Mouse (Mus musculus) CH12.LX (cell line): Measurements from ENCODE around the gene Hoxd11. TPM values are rescaled to one million over a fixed set of nuclear protein-coding genes. Genes with fewer than 3 reads are reported as not detected.

ENCODE experiments used
- DNase-seq: peaks from one replicate; pipeline ENCODE4 v3.0.0-alpha.2; 2013; ENCODE audit errors: extremely low read depth
- H3K27ac ChIP-seq: 2 replicates; pipeline ENCODE4 v1.5.1; 2012; ENCODE audit warnings: low read depth, mild to moderate bottlenecking, control low read depth, moderate library complexity; ENCODE audit not compliant: insufficient read depth
- H3K27me3 ChIP-seq: replicated peaks from 2 replicates; pipeline ENCODE3; 2012; ENCODE audit warnings: inconsistent platforms
- H3K36me3 ChIP-seq, 2 experiments: replicated peaks in 1 of 2; 2 replicates each; pipeline versions ENCODE3 to v1.6.1; 2012; ENCODE audit warnings: inconsistent platforms in 1 of 2, low read length in 1 of 2, mild to moderate bottlenecking in 1 of 2, mixed read lengths in 1 of 2, moderate library complexity in 1 of 2; ENCODE audit not compliant: control insufficient read depth in 1 of 2, insufficient read depth in 1 of 2
- H3K4me1 ChIP-seq, 2 experiments: 2 replicates each; pipeline ENCODE4 v1.6.1; 2012; ENCODE audit warnings: inconsistent platforms in 1 of 2, moderate library complexity in 1 of 2; ENCODE audit not compliant: insufficient read depth in 2 of 2, control insufficient read depth in 1 of 2
- H3K4me2 ChIP-seq: 2 replicates; pipeline ENCODE4 v1.6.1; 2012; ENCODE audit warnings: low read depth, mild to moderate bottlenecking, control low read depth; ENCODE audit not compliant: poor library complexity, insufficient read depth, severe bottlenecking
- H3K4me3 ChIP-seq, 3 experiments: fragments of 150-350 bp in 1 of 3; sonication (generic) in 1 of 3; replicated peaks in 1 of 3; 2 replicates each; pipeline versions ENCODE3 to v1.5.1; 2011 to 2012; ENCODE audit warnings: low read depth in 2 of 3, low read length in 2 of 3, mild to moderate bottlenecking in 2 of 3, moderate library complexity in 2 of 3, control low read depth in 1 of 3, improper control_type of control experiment in 1 of 3, inconsistent platforms in 1 of 3, mixed read lengths in 1 of 3; ENCODE audit not compliant: poor library complexity in 1 of 3
- H3K79me2 ChIP-seq: replicated peaks from 2 replicates; pipeline ENCODE4 v1.6.1; 2012; ENCODE audit warnings: mild to moderate bottlenecking, moderate library complexity; ENCODE audit not compliant: control insufficient read depth, poor library complexity, insufficient read depth, severe bottlenecking; ENCODE audit errors: extremely low read depth
- H3K9ac ChIP-seq: 2 replicates; pipeline ENCODE4 v1.6.1; 2012; ENCODE audit warnings: low read depth, mild to moderate bottlenecking, control low read depth, moderate library complexity; ENCODE audit not compliant: insufficient read depth
- H3K9me3 ChIP-seq: replicated peaks from 2 replicates; pipeline ENCODE3; 2012; ENCODE audit warnings: low read length, inconsistent platforms, mixed read lengths
- BHLHE40 ChIP-seq: IDR thresholded peaks from 2 replicates; pipeline ENCODE4 v1.6.1; 2011; ENCODE audit warnings: mild to moderate bottlenecking, low read depth, low read length, improper control_type of control experiment
- CHD1 ChIP-seq: IDR thresholded peaks from 2 replicates; pipeline ENCODE4 v1.6.1; 2012; ENCODE audit warnings: low read depth, low read length, improper control_type of control experiment, inconsistent platforms
- CHD2 ChIP-seq: IDR thresholded peaks from 2 replicates; pipeline ENCODE4 v1.6.1; 2011; ENCODE audit warnings: low read length, improper control_type of control experiment
- EP300 ChIP-seq: IDR thresholded peaks from 2 replicates; pipeline ENCODE4 v1.6.1; 2011; ENCODE audit warnings: low read length, improper control_type of control experiment
- HCFC1 ChIP-seq: IDR thresholded peaks from 2 replicates; pipeline ENCODE4 v1.6.1; 2012; ENCODE audit warnings: low read depth, mild to moderate bottlenecking, inconsistent platforms, low read length, improper control_type of control experiment
- IRF4 ChIP-seq: IDR thresholded peaks from 2 replicates; pipeline ENCODE4 v1.6.1; 2014; ENCODE audit warnings: low read depth, mild to moderate bottlenecking, inconsistent platforms, low read length, improper control_type of control experiment
- JUND ChIP-seq: conservative IDR thresholded peaks from 2 replicates; pipeline ENCODE4 v1.6.1; 2011; ENCODE audit warnings: low read depth, low read length, improper control_type of control experiment
- KAT2A ChIP-seq: IDR thresholded peaks from 2 replicates; pipeline ENCODE4 v1.6.1; 2012; ENCODE audit warnings: low read length, improper control_type of control experiment, inconsistent platforms; ENCODE audit not compliant: insufficient replicate concordance
- MAFK ChIP-seq: IDR thresholded peaks from 2 replicates; pipeline ENCODE4 v1.6.1; 2011; ENCODE audit warnings: low read length, improper control_type of control experiment; ENCODE audit not compliant: insufficient replicate concordance
- MAX ChIP-seq: IDR thresholded peaks from 2 replicates; pipeline ENCODE4 v1.6.1; 2011; ENCODE audit warnings: low read length, improper control_type of control experiment
- MYC ChIP-seq: IDR thresholded peaks from 2 replicates; pipeline ENCODE4 v1.6.1; 2011; ENCODE audit warnings: low read depth, mild to moderate bottlenecking, improper control_type of control experiment, low read length
- NELFE ChIP-seq: IDR thresholded peaks from 2 replicates; pipeline ENCODE4 v1.6.1; 2011; ENCODE audit warnings: low read depth, low read length, improper control_type of control experiment
- NRF1 ChIP-seq: IDR thresholded peaks from 2 replicates; pipeline ENCODE4 v1.6.1; 2014; ENCODE audit warnings: low read depth, mild to moderate bottlenecking, inconsistent platforms, low read length, improper control_type of control experiment, moderate library complexity
- POLR2A ChIP-seq: IDR thresholded peaks from 2 replicates; pipeline ENCODE4 v1.6.1; 2011; ENCODE audit warnings: low read depth, mild to moderate bottlenecking, improper control_type of control experiment, low read length
- RAD21 ChIP-seq: IDR thresholded peaks from 2 replicates; pipeline ENCODE4 v1.6.1; 2011; ENCODE audit warnings: low read depth, mild to moderate bottlenecking, low read length, improper control_type of control experiment, moderate library complexity
- RCOR1 ChIP-seq: conservative IDR thresholded peaks from 2 replicates; pipeline ENCODE4 v1.6.1; 2012; ENCODE audit warnings: low read depth, mild to moderate bottlenecking, inconsistent platforms, low read length, improper control_type of control experiment
- SMC3 ChIP-seq: IDR thresholded peaks from 2 replicates; pipeline ENCODE4 v1.6.1; 2011; ENCODE audit warnings: low read depth, low read length, improper control_type of control experiment
- TCF12 ChIP-seq: IDR thresholded peaks from 2 replicates; pipeline ENCODE4 v1.6.1; 2014; ENCODE audit warnings: low read depth, mild to moderate bottlenecking, inconsistent platforms, low read length, improper control_type of control experiment
- USF2 ChIP-seq: conservative IDR thresholded peaks from 2 replicates; pipeline ENCODE4 v1.6.1; 2011; ENCODE audit warnings: low read depth, low read length, improper control_type of control experiment
- ZC3H11A ChIP-seq: IDR thresholded peaks from 2 replicates; pipeline ENCODE4 v1.6.1; 2012; ENCODE audit warnings: low read depth, mild to moderate bottlenecking, inconsistent platforms, low read length, improper control_type of control experiment
- ZKSCAN1 ChIP-seq: IDR thresholded peaks from 2 replicates; pipeline ENCODE4 v1.6.1; 2012; ENCODE audit warnings: low read depth, inconsistent platforms, low read length, improper control_type of control experiment, borderline replicate concordance
- ZMIZ1 ChIP-seq: IDR thresholded peaks from 2 replicates; pipeline ENCODE4 v1.6.1; 2012; ENCODE audit warnings: low read depth, mild to moderate bottlenecking, inconsistent platforms, low read length, improper control_type of control experiment
- dilution Hi-C: fragments of 300-500 bp; cut with MboI; formaldehyde crosslinking; loops from 2 replicates; pipeline ENCODE4 v1.14.3; 2020; ENCODE audit warnings: low sequenced_read_pairs; ENCODE audit not compliant: extremely low pct_unique_long_range_greater_than_20kb, extremely low pct_ligation_motif_present
- in situ Hi-C: fragments of 300-500 bp; cut with MboI; formaldehyde crosslinking; loops from 3 replicates; pipeline ENCODE4 v1.14.3; 2019; ENCODE audit warnings: low sequenced_read_pairs, low pct_ligation_motif_present, low pct_unique_long_range_greater_than_20kb, mixed read lengths
- polyA plus RNA-seq: library from polyadenylated mRNA; unstranded; fragments of >175 nt; gene quantifications from 2 replicates; pipeline ENCODE4 v1.2.1, GENCODE M21; 2012; ENCODE audit warnings: low read depth; ENCODE audit not compliant: insufficient read length
- total RNA-seq, 2 experiments: library from RNA; depleted of rRNA; stranded (reverse); fragments of 300-350 nt in 1 of 2; fragments of >200 nt in 1 of 2; gene quantifications; 2 replicates each; pipeline ENCODE4 v1.2.3; 2012 to 2014

Gene Hoxd11
- total and polyA plus RNA-seq, 3 experiments = not detected

DNA sequence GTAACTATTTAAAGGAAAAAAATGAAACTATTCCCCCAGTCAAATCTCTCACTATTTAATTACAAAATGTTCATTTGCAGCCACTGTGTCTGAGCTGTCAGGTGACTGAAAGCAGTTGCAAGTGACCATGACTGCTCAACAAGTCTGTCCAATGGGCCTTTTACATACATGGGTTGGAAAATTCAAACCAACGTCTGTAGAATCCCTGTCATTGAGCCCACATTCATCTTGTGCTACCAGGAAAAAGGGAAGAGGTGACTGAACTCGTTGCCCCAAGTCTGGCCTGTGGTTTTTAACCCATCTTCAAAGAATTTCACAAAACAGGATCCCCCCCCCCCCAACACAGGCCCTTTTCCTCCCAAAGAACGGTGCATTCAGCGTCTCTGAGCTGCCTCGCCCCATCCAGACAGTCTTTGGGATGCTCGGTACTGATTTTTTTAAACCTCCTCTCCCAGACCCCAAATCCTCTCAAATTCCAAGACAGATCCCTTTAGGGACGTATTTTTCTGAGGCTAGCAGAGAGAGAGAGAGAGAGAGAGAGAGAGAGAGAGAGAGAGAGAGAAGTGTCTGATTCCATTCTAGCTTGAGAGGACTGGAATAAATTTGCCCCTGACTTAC, 16.6 kb downstream of the Hoxd11 start:
- Histone ChIP-seq H3K9me3 (peaks cover 24% of the 10 kb centered on the region), H3K9ac (no peak overlapping the region), H3K27ac (no peak overlapping the region), H3K36me3 (no peaks in the 10 kb centered on the region), H3K4me1 (no peaks in the 10 kb centered on the region), H3K79me2 (no peaks in the 10 kb centered on the region), H3K27me3 (no peaks in the 10 kb centered on the region), H3K4me3 (no peak overlapping the region), H3K4me2 (no peak overlapping the region)
- DNase-seq = no peak
- in situ Hi-C loops (loop anchor here (10.0 to 25.0 kb wide), 2 partner anchors 449 to 616 kb away; no protein-coding TSS in a partner anchor), dilution Hi-C loops (no loop called here)
- TF ChIP-seq HCFC1 (no peak), POLR2A (no peak), EP300 (no peak), CHD1 (no peak), ZMIZ1 (no peak), BHLHE40 (no peak), CHD2 (no peak), TCF12 (no peak), ZKSCAN1 (no peak), USF2 (no peak), NELFE (no peak), RAD21 (no peak), IRF4 (no peak), JUND (no peak)

- no peak for DNase-seq
- H3K4me3 ChIP-seq = no peak overlapping the region
- no peaks in the 10 kb centered on the region for H3K79me2 ChIP-seq
- dilution Hi-C loops = no loop called here
- no peaks in the 10 kb centered on the region for H3K27me3 ChIP-seq
- no peak for TF ChIP-seq MAX
- no peak for TF ChIP-seq NRF1
- no peak for TF ChIP-seq EP300
- TF ChIP-seq NELFE = no peak
- TF ChIP-seq MAFK = no peak
- no peak for TF ChIP-seq SMC3
- no peak for TF ChIP-seq BHLHE40
- TF ChIP-seq MYC = no peak
- no peak for TF ChIP-seq ZMIZ1
- no peak for TF ChIP-seq RCOR1
- no peak for TF ChIP-seq KAT2A
- TF ChIP-seq POLR2A = no peak
- no peak for TF ChIP-seq IRF4
- no peak for TF ChIP-seq CHD2
- no peak for TF ChIP-seq ZC3H11A
- TF ChIP-seq TCF12 = no peak
- TF ChIP-seq, all 38 proteins: peak for 0
- H3K27ac ChIP-seq = no peak overlapping the region
- peaks cover 19% of the 10 kb centered on the region for H3K9me3 ChIP-seq
- no peaks in the 10 kb centered on the region for H3K4me1 ChIP-seq
- no peak overlapping the region for H3K4me2 ChIP-seq
- H3K9ac ChIP-seq = no peak overlapping the region
- H3K36me3 ChIP-seq = no peaks in the 10 kb centered on the region
- in situ Hi-C loops = loop anchor here (10.0 to 25.0 kb wide), 2 partner anchors 448 to 616 kb away; no protein-coding TSS in a partner anchor
Measured at GRCm38 (mm10) chr2:74696442-74697335, 17.3 kb downstream of the Hoxd11 start.
